12 mouse cellular contexts compared by ENCODE assay signal in genomic region chr12:29698976-29699375, GRCm38 (mm10).
A peak's percentile ranks its signal among the peaks of the same experiment; 100 is the strongest.
DNase-seq lines count a peak whose midpoint lies in the region; ATAC-seq lines count a peak whose summit lies in the region.
"Had no signal": no experiment of that assay in that cellular context is flagged by ENCODE, and none has a peak within 500 bp of the region (broad histone marks: within the 10 kb centered on the region; RNA-seq: fewer than 3 reads in every experiment).

No protein-coding gene starts in this region.

- H3K9me3 ChIP-seq in neural tube, embryonic 11.5 days (ENCODE audit: control insufficient read depth, low read length) = no peaks in the 10 kb centered on the region
- H3K9me3 ChIP-seq in midbrain, embryonic 10.5 days (replicated peaks) = no peaks in the 10 kb centered on the region
- H3K9me3 ChIP-seq: liver, embryonic 13.5 days had no signal

- peak overlapping the region; percentile 73; the same call in 1 of the 2 replicates for H3K27ac ChIP-seq in neural tube, embryonic 11.5 days (ENCODE audit: low read depth, low read length)
- 0 out of 2 replicates have a peak overlapping the region, but pooled peaks have one; percentile 38 for H3K27ac ChIP-seq in midbrain, embryonic 10.5 days (replicated peaks)
- H3K27ac ChIP-seq: liver, embryonic 13.5 days had no signal

- no peak overlapping the region for H3K4me2 ChIP-seq in neural tube, embryonic 11.5 days (ENCODE audit: low read depth)
- H3K4me2 ChIP-seq: liver, embryonic 13.5 days had no signal

- 0 out of 2 replicates have a peak, but pooled peaks have one; percentile 13 for ATAC-seq in neural tube, embryonic 11.5 days (ENCODE audit: insufficient read depth, low FRiP score, low TSS enrichment)

- no peaks in the 10 kb centered on the region for H3K36me3 ChIP-seq in neural tube, embryonic 11.5 days (ENCODE audit: control insufficient read depth, insufficient read depth, low read length)
- no peaks in the 10 kb centered on the region for H3K36me3 ChIP-seq in midbrain, embryonic 10.5 days
- H3K36me3 ChIP-seq: liver, embryonic 13.5 days had no signal

- no peak overlapping the region for H3K9ac ChIP-seq in neural tube, embryonic 11.5 days (ENCODE audit: low read length)
- H3K9ac ChIP-seq: liver, embryonic 13.5 days had no signal

- 26% methylated on average over 10 of the region's 10 CpGs for WGBS in neural tube, embryonic 11.5 days
- WGBS in midbrain, embryonic 10.5 days = 25% methylated on average over 10 of the region's 10 CpGs

- DNase-seq in cerebellum, postnatal 10 days = peak; percentile 69
- no peak for DNase-seq in cerebellum, adult 11-12 months
- DNase-seq in neural tube, embryonic 11.5 days (ENCODE audit: low spot score) = peak; percentile 51
- DNase-seq in neural tube, embryonic 10.5 days (ENCODE audit: extremely low spot score, low spot score) = no peak
- DNase-seq in midbrain, embryonic 10.5 days (ENCODE audit: low spot score) = peak; percentile 23
- DNase-seq in telencephalon, adult 2 months (ENCODE audit: low read depth, low spot score) = peak; percentile 79
- DNase-seq in spleen, postnatal 10 days (ENCODE audit: low spot score in 2 of 2) = no peak
- DNase-seq in gastrocnemius, adult 18-20 months (ENCODE audit: low spot score) = no peak
- DNase-seq: cerebellum, adult 9-10 months; kidney, adult 8-10 months; liver, embryonic 13.5 days; thymus, postnatal 14 days had no signal

- no peaks in the 10 kb centered on the region for H3K27me3 ChIP-seq in neural tube, embryonic 11.5 days (ENCODE audit: control insufficient read depth, insufficient read depth, low read length)
- H3K27me3 ChIP-seq in midbrain, embryonic 10.5 days (ENCODE audit: low read depth, poor library complexity, severe bottlenecking) = peaks cover 66% of the 10 kb centered on the region
- H3K27me3 ChIP-seq: liver, embryonic 13.5 days had no signal

- no peak overlapping the region for H3K4me3 ChIP-seq in neural tube, embryonic 11.5 days (ENCODE audit: low read depth, low read length)
- 0 out of 2 replicates have a peak overlapping the region, but pooled peaks have one; percentile 14 for H3K4me3 ChIP-seq in midbrain, embryonic 10.5 days
- H3K4me3 ChIP-seq: liver, embryonic 13.5 days had no signal

- peaks cover 32% of the 10 kb centered on the region for H3K4me1 ChIP-seq in neural tube, embryonic 11.5 days (ENCODE audit: control insufficient read depth, insufficient read depth, low read length)
- peaks cover 61% of the 10 kb centered on the region for H3K4me1 ChIP-seq in midbrain, embryonic 10.5 days
- H3K4me1 ChIP-seq: liver, embryonic 13.5 days had no signal

Comparison
In these comparisons a context has a peak if more than half of its experiments do, and no peak if none do; other contexts are left out.
1. DNase-seq: peak in cerebellum, postnatal 10 days (2 of 2), neural tube, embryonic 11.5 days (single experiment), midbrain, embryonic 10.5 days (single experiment) and telencephalon, adult 2 months (single experiment); none in cerebellum, adult 11-12 months (single experiment), neural tube, embryonic 10.5 days (single experiment), spleen, postnatal 10 days (0 of 2) and gastrocnemius, adult 18-20 months (single experiment).